11 mouse cellular contexts compared by ENCODE assay signal in genomic region chr10:117112545-117112944, GRCm38 (mm10). TPM values are rescaled to one million over a fixed set of nuclear protein-coding genes. Genes with fewer than 3 reads are reported as not detected.
DNase-seq lines count a peak whose midpoint lies in the region; ATAC-seq lines count a peak whose summit lies in the region.
"Had no signal": no experiment of that assay in that cellular context is flagged by ENCODE, and none has a peak within 500 bp of the region (broad histone marks: within the 10 kb centered on the region; RNA-seq: fewer than 3 reads in every experiment).

No protein-coding gene starts in this region.

- peaks cover 26% of the 10 kb centered on the region for H3K4me1 ChIP-seq in hindbrain, embryonic 13.5 days (replicated peaks)
- H3K4me1 ChIP-seq in hindbrain, embryonic 16.5 days (ENCODE audit: control insufficient read depth, insufficient read depth, low read depth, low read length): peaks cover 9% of the 10 kb centered on the region; the same call in 1 of the 2 replicates
- no peaks in the 10 kb centered on the region for H3K4me1 ChIP-seq in midbrain, embryonic 14.5 days (ENCODE audit: control insufficient read depth, insufficient read depth, low read length)

- WGBS in hindbrain, embryonic 13.5 days: 61% methylated on average over 2 of the region's 2 CpGs
- WGBS in hindbrain, embryonic 16.5 days: 50% methylated on average over 2 of the region's 2 CpGs
- WGBS in midbrain, embryonic 14.5 days: 72% methylated on average over 2 of the region's 2 CpGs

- 0 out of 2 replicates have a peak overlapping the region, but pooled peaks have one; percentile 12 for H3K27ac ChIP-seq in hindbrain, embryonic 13.5 days
- H3K27ac ChIP-seq in hindbrain, embryonic 16.5 days (ENCODE audit: low read depth, low read length): no peak overlapping the region
- no peak overlapping the region for H3K27ac ChIP-seq in midbrain, embryonic 14.5 days (replicated peaks; ENCODE audit: low read depth, low read length)
- H3K27ac ChIP-seq: left cerebral cortex, adult 2 months had no signal

- no peaks in the 10 kb centered on the region for H3K27me3 ChIP-seq in hindbrain, embryonic 13.5 days
- no peaks in the 10 kb centered on the region for H3K27me3 ChIP-seq in hindbrain, embryonic 16.5 days (replicated peaks; ENCODE audit: control insufficient read depth, insufficient read depth, low read length)
- H3K27me3 ChIP-seq in midbrain, embryonic 14.5 days (ENCODE audit: control insufficient read depth, insufficient read depth, low read length): no peaks in the 10 kb centered on the region

- H3K36me3 ChIP-seq in hindbrain, embryonic 13.5 days: no peaks in the 10 kb centered on the region
- no peaks in the 10 kb centered on the region for H3K36me3 ChIP-seq in hindbrain, embryonic 16.5 days (ENCODE audit: control insufficient read depth, insufficient read depth, low read length)
- H3K36me3 ChIP-seq in midbrain, embryonic 14.5 days (ENCODE audit: control insufficient read depth, insufficient read depth, low read length): no peaks in the 10 kb centered on the region

- H3K4me2 ChIP-seq in hindbrain, embryonic 13.5 days: no peak overlapping the region
- no peak overlapping the region for H3K4me2 ChIP-seq in hindbrain, embryonic 16.5 days (ENCODE audit: low read length)
- H3K4me2 ChIP-seq in midbrain, embryonic 14.5 days (ENCODE audit: low read length): no peak overlapping the region

- ATAC-seq in hindbrain, embryonic 13.5 days (ENCODE audit: low FRiP score): no peak
- no peak for ATAC-seq in hindbrain, embryonic 16.5 days
- peak; percentile 88 to 89 for ATAC-seq in hematopoietic stem cell, adult 5-6 weeks (replicated peaks in 1 of 2; ENCODE audit: insufficient read depth in 1 of 2, low FRiP score in 2 of 2, low TSS enrichment in 1 of 2, low read depth in 1 of 2, poor library complexity in 2 of 2, severe bottlenecking in 2 of 2)
- ATAC-seq in midbrain, embryonic 14.5 days (ENCODE audit: low FRiP score, low TSS enrichment): no peak
- ATAC-seq: forebrain, embryonic 16.5 days had no signal

- DNase-seq in CD8-positive naive resting alpha-beta T cell, adult 2 months (ENCODE audit: low read depth in 2 of 2, low spot score in 2 of 2): peak; percentile 25 to 56
- peak; percentile 62 to 64 for DNase-seq in natural killer cell, adult 2 months (ENCODE audit: low spot score in 2 of 2)
- no peak for DNase-seq in adrenal gland, adult (ENCODE audit: inconsistent age in 2 of 2, low spot score in 1 of 2)
- DNase-seq in midbrain, embryonic 14.5 days: no peak
- DNase-seq in right cerebral cortex, adult 18-20 months: no peak
- DNase-seq: cerebellum, adult 11-12 months had no signal

- H3K9ac ChIP-seq in hindbrain, embryonic 13.5 days: no peak overlapping the region
- no peak overlapping the region for H3K9ac ChIP-seq in hindbrain, embryonic 16.5 days (ENCODE audit: low read depth, low read length)
- no peak overlapping the region for H3K9ac ChIP-seq in midbrain, embryonic 14.5 days (replicated peaks; ENCODE audit: low read length)

- H3K9me3 ChIP-seq in hindbrain, embryonic 13.5 days: no peaks in the 10 kb centered on the region
- no peaks in the 10 kb centered on the region for H3K9me3 ChIP-seq in hindbrain, embryonic 16.5 days (ENCODE audit: control insufficient read depth, low read length)
- no peaks in the 10 kb centered on the region for H3K9me3 ChIP-seq in midbrain, embryonic 14.5 days (ENCODE audit: control insufficient read depth, low read length)

- no peak overlapping the region for H3K4me3 ChIP-seq in hindbrain, embryonic 13.5 days
- H3K4me3 ChIP-seq in hindbrain, embryonic 16.5 days (ENCODE audit: low read length): no peak overlapping the region
- no peak overlapping the region for H3K4me3 ChIP-seq in midbrain, embryonic 14.5 days (replicated peaks; ENCODE audit: low read depth, low read length)
- H3K4me3 ChIP-seq: left cerebral cortex, adult 2 months had no signal

RNA-seq across cellular contexts. Expression of gene Frs2, which starts 35.8 kb away (rescaled TPM):
- polyA plus RNA-seq in hindbrain, embryonic 13.5 days (2015; fragmentation: Nextera tagmentation; extraction: Ambion mirVana): 18.6 and 20.5 TPM in 2 replicates
- polyA plus RNA-seq in hindbrain, embryonic 16.5 days (2015; fragmentation: Nextera tagmentation; extraction: Ambion mirVana): 16.5 and 22.1 TPM in 2 replicates
- 12.1 and 25.3 TPM in 2 replicates for total RNA-seq in hematopoietic stem cell, adult 5-6 weeks (2017)
- polyA plus RNA-seq in midbrain, embryonic 14.5 days (2014; fragmentation: Nextera tagmentation; extraction: Ambion mirVana): 25.4 and 30.3 TPM in 2 replicates

RNA-seq across cellular contexts. Expression of gene Cct2, which starts 48.9 kb away (rescaled TPM):
- 276 and 284 TPM in 2 replicates for polyA plus RNA-seq in hindbrain, embryonic 13.5 days (2015; fragmentation: Nextera tagmentation; extraction: Ambion mirVana)
- 244 and 245 TPM in 2 replicates for polyA plus RNA-seq in hindbrain, embryonic 16.5 days (2015; fragmentation: Nextera tagmentation; extraction: Ambion mirVana)
- 549 and 550 TPM in 2 replicates for total RNA-seq in hematopoietic stem cell, adult 5-6 weeks (2017)
- polyA plus RNA-seq in midbrain, embryonic 14.5 days (2014; fragmentation: Nextera tagmentation; extraction: Ambion mirVana): 255 and 277 TPM in 2 replicates

Comparison
In these comparisons a context has a peak if more than half of its experiments do, and no peak if none do; other contexts are left out.
1. ATAC-seq: peak in hematopoietic stem cell, adult 5-6 weeks (2 of 2); none in hindbrain, embryonic 13.5 days (single experiment), hindbrain, embryonic 16.5 days (single experiment) and midbrain, embryonic 14.5 days (single experiment).
2. DNase-seq: peak in CD8-positive naive resting alpha-beta T cell, adult 2 months (2 of 2) and natural killer cell, adult 2 months (2 of 2); none in adrenal gland, adult (0 of 2), midbrain, embryonic 14.5 days (single experiment) and right cerebral cortex, adult 18-20 months (single experiment).